Mouse (Mus musculus) right cerebral cortex, postnatal 10 days (tissue): Measurements from ENCODE around the gene Pfkm.

Experiments
- DNase-seq, 2 experiments: peaks; one replicate each; pipeline ENCODE4 v3.0.0; 2021; ENCODE audit warnings: low spot score in 2 of 2

Pfkm gene

DNA sequence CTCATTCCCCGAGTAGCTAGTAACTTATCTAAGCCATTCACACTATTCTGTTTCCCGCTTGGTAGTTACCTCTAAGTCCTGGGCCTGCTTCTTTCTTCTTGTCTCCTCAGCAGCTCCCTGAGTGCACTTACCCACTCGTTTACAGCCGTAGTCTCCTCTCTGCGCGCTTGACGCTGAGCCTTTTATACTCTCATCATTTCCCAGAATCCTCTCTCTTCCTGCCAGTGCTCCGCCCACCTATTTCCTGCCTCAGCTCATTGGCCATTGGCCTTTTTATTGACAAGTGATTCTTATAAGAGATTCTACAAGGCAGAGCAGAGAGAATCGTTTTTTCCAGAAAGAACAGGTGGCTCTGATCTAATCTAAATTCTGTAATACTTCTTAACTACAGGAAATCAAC, 6.1 kb downstream of the Pfkm start:
- no peak for DNase-seq

DNA sequence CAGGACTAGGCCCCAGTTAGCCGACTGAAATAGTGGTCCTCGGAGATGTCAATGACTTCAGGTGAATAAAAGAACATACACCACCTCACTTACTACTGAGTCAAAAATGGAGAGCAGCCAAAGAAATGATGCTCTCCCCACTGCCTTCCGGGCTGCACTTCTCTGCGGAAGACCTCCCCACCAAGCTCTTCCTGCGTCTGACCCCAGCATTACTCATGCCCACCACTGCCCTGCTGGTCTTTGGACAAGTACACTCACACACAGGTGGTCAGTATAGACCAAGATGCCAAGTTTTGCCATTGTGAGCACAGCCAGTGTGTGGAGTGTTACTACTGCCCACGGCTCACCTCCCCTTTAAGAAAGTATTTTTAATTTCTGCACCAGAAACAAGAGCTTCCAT, 10.0 kb downstream of the Pfkm start:
- DNase-seq = no peak

DNA sequence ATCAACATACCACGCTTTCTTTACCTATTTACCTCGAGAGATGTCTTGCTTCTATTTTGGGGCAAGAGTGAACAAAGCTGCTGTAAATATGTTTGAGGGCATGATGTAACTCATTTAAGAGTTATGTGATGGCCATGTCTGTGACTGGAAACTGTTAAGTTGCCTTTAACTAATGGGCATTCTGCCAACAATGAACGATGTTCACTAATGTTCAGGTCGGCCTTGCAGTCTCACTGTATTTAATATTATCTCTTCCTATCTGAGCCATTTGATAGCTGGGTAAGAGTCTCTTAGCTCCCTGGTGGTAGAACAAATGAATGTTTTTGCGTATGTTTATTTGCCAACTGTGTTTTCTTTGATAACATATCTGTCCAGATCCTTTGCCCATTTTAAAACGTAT, 14.1 kb downstream of the Pfkm start:
- no peak for DNase-seq

DNA sequence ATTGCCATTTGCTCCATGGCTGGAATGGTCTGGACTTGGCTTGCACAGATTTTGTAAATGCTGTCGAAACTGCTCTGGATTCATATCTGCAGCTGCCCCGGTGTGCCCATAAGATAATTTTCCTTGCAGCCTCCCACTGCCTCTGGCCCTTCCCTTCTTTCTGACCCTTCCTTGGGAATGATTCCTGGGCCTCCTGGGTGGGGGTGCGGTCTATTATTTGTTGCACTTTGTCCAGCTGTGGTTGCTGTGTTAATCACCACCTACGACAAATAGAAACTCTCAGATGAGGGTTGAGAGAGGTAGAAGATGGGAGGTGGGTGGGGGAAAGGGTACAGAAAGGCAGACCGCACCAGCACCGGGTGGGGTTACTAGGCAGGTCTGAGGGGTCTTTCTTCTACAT, 14.8 kb downstream of the Pfkm start:
- no peak for DNase-seq

DNA sequence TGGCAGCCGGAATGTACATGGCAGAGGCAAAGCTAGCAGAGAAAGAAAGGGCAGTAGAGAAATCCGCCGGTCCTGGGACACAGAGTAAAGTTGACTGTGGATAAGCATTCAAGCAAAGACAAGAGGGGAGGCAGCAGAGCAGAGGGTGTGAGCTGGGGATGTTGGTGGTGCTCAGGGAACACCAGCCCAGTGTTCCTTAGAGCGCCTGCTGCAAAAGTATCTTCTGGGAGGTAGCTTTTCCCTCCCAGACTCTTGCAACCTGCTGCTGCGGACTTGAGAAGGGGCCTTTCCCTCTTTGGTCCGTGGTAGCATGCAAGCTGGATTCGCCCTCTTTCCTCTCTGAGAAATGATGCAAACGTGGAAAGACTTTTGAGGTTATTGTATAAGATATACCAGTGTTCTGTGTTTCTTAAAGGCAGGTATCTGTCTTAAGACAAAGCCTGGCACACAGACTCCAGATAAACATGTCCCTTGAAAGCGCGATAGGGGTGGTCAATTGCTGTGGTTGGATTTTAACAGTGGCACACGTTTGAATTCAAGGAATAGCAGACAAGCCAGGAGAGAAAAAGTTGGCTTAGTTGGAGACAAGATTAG, 15.4 kb downstream of the Pfkm start:
- no peak for DNase-seq

DNA sequence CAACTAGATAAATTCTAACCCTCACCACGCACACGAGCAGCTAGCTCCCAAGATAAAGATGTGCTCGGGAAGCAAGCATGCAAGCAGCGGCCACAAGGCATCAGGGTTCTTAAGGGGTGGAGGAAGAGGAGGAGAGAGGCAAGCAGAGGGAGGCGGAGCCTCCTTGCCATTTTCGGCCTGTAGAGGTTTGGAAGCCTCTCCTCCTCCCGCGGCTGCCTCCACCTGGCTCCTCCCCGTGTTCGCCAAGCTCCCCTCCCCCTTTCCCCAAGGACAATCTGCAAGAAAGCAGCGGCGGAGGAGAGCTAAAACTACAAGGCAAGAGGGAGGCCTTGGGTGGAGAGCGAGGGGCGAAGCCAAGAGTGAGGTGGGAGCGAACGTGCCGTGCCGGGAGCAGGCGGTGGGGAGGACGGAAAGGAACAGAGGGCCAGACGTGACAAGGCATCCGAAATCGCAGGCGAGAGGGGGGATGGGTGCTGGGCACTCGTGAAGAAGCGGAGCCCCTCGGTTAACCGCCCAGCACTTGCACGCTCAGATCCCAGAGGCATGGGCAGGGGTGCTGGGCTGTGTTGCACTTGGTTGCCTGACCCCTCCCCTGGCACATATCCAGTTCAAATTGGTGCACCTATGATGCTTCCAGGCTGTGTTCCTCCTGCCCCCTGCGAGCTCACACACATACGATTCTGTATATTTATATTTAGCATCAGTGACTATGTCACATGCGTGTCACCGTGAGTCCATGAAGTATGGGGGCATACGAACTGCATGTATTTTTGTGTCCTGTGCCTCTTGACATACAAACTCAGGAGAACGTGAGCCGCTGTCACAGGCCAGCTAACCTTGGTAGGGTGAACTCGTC, 16.1 kb downstream of the Pfkm start:
- DNase-seq = peak; percentile 93 to 94

DNA sequence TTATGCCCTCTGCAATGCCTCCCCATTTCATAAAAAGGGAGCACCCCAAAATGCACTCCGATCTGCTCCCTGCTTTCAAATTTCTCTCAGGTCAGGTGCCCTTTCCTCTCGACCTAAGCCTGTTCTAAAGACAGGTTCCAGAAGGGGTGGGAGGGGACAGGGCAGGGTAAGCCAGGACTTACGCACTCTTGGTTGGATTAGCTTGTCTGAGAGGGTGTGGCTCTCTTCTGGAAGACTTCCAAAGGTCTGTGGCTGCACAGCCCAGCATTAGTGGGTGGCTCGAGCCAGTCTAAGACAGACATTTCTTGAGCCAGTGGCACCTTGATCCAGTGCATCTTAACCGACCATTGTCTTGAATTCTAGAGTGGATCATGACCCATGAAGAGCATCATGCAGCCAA, 19.4 kb downstream of the Pfkm start:
- DNase-seq = no peak

DNA sequence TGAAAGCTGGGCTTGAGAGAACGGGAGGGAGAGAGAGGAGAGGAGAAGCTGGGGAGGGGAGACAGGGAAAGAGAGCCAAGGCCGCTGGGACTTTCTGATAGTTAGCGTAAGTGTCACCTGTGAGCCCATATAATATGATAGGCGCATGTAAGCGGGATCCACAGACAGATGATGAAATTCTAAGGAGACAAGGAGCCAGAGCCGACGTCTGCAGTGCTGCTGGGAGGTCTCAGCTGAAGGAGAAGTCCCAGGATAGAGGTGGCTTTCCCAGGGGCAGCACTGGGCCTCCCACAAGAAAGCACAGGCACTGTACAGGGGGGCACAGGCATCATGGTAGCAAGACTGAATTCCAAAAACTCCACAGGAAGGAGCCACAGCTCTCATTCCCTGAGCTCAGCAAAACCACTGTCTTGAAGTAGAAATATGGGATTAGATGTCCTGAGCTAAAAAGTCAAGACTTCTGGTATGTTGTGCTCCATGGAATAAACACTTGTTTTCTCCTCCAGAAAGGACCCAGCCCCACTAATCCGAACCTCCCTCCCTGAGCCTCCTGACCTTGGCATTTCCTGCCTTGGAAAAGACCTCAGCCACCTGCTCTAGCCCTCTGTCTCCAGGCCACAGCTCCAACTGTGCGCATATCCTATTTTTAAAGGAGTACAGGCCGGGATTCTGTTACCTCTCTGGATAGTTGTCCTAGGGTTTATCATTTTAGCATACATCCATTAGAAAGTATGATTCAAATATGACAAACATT, 21.9 kb downstream of the Pfkm start:
- DNase-seq = no peak

DNA sequence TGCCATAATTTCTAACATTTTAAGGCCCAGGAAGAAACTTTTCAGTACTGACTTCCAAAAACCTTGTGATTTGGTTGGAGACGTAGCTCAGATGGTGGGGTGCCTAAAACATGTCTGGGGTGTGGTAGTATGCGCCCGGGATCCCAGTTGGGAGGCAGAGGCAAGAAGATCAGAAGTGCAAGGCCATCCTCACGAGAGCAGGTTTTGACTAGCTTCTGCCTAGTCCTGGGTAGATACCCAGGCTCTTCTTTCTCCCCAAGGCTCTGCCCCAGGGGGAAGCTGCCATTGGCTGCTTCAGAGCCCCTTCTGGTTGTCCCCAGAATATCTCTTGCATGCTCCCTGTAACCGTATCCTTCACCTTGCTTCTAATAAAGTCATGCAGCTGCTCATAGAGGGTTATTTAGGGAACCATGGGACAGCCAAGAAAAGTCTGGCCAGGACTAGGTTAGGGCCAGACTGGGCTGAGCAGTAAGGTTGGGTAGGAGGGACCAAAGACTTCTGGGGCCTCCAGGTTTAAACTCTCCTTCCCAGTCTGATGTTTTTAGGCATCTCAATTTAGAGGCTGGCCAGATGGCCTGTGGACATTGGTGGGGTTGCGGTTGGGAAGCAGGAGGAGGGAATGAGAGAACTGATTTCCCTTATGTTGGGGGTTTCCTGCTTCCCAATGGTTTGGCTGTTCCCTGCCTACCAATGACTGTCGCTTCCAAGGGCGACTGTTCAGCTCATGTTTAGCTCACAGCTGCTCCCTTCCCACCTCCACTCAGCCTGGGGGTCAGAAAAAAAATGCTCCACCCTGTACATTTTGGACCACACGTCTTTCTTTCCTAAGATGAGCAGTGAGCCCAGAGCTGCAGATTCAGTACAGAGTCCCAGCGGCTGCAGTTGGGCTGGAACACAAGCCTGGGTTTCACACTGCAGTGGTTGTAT, 22.7 kb downstream of the Pfkm start:
- DNase-seq = no peak

DNA sequence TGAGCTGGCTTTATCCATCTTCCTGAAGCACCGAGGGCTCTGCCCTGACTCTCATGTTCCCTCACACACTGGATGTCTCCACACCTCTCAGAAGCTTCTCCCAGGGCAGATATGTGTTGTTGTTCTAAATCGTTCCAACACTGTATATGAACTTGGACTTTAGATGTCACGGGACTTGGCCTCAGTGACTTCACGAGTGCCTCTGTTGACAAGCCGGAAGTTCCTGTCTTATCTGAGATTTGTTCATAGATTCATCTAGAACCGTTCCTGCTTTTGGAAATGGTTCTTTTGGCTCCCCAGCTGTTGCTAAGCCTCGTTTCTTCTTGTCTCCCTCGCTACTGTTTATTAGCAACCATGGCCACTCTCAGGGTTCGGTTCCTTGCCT, 23.4 kb downstream of the Pfkm start:
- no peak for DNase-seq

DNA sequence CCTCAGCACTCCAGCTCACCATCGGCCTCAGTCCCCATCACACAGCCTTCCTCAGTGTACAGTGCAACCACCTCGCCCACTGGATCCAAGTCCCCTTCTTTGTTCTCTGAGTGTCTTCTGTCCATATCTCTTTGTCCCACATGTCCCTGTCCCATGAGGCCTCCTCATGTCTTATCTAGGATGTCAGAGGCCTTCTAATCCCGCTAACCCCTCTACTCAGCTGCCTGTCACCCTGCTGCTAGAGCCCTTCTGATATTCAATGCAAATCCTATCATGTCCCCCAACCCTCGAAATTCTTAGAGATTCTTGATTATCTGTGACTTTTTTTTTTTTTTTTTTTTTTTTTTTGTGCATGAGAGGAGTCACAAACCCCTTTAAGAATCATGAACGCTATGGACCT, 23.9 kb downstream of the Pfkm start:
- DNase-seq = no peak

DNA sequence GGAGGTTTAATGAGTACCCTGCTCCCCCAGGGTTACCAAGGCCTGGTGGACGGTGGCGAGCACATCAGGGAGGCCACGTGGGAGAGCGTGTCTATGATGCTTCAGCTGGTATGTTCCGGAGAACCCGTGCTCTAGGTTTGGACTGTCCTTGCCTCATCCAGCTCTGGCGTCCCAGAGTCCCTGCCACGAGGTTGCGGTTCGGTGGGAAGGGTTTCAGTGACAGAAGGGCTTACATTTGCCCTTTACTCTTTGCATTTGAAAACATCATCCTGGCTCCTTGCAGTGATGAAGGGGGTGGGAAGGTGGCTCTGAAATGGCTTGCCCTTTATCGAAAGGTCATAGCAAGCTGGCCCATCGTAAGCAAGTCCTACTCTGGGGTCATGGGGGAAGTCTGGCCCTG, 27.0 kb downstream of the Pfkm start:
- DNase-seq = no peak

DNA sequence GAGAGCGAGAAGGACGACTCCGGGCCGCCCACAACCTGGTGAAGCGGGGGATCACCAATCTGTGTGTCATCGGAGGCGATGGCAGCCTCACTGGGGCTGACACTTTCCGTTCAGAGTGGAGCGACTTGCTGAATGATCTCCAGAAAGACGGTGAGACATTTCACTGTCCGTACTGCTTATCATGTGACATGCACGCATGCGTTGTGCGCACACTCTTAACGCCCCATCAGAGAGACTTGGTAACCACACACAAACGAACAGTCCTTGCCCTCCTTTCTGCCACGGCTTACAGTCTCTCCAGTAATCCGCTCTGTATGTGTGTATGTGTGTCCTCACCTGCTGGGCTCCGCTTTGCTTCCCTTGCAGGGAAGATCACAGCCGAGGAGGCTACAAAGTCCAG, 28.4 kb downstream of the Pfkm start:
- DNase-seq = no peak

DNA sequence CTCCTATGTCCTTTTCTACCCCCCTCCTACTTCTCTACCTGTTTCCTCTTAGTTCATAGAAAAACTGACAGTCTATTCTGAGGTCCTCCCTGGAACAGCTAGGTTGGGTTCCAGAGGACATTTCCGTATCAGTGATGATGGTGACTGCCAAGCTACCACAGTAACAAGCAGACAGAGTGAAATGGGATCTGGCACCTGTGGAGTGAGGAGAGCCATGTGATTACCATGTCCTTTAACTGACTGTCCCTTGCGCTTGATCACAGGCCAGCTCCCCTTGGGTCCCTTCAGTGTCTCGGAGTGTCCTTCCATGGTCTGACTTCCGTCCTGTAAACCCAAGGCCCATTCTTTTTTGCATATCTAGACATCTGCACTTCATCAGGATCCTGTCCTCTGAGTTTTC, 38.6 kb downstream of the Pfkm start:
- no peak for DNase-seq

DNA sequence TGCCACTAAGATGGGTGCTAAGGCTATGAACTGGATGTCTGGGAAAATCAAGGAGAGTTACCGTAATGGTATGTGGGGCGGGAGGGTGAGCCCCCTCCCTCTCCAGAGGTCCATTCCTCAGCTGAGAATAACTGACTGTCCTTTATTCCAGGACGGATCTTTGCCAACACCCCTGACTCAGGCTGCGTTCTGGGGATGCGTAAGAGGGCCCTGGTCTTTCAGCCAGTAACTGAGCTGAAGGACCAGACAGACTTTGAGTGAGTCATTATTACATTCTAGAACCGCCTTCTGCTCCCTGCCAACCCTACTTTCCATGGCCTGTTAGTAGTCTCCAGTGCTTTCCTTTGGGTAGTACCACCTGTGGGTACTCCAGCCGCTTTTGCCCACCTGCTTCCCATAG, 39.1 kb downstream of the Pfkm start:
- DNase-seq = no peak

DNA sequence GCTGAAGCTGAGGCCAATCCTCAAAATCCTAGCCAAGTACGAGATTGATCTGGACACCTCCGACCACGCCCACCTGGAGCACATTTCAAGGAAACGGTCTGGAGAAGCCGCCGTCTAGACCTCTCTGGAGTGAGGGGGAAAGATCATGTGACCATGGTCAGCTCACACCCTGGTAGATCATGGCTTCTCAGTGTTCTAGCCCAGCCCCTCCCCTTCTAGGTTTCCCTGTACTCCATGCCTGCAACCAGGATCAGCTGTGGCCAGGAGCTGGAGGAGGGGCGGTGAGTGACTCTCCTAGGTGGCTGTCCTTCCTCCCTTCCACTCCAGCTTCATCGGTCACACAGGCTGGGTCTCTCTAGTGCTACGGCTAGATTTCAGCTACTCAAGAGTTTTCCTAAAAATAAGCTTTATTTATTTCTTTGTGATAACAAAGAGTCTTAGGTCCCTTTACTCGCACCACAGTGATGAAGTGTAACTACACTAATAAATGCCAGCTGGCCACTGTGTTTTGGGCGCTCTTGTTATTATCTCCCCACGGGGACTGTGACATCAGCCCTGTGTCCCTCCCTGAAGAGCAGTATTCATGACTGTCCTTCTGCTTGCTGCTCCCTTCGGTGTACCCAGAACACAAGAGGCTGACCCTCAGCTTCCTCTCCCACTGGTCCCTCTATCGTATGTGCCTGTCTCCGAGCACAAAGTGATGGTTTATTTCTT, 39.7 kb downstream of the Pfkm start:
- no peak for DNase-seq

DNA sequence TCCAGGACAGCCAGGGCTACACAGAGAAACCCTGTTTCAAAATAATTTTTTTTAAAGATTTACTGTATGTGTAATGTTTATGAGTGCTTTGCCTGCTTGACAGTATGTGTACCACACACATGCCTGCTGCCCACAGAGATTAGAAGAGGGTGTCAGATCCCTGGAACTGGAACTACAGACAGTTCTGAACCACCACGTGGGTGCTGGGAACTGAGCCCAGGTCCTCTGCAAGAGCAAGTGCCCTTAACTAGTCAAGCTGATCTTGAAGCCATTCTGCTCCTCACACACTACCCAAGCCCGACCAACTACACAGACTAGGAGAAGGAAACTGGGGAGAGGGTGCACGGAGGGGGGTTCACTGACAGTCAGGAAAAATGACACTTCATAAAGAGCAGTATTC, 41.1 kb downstream of the Pfkm start:
- DNase-seq = no peak

DNA sequence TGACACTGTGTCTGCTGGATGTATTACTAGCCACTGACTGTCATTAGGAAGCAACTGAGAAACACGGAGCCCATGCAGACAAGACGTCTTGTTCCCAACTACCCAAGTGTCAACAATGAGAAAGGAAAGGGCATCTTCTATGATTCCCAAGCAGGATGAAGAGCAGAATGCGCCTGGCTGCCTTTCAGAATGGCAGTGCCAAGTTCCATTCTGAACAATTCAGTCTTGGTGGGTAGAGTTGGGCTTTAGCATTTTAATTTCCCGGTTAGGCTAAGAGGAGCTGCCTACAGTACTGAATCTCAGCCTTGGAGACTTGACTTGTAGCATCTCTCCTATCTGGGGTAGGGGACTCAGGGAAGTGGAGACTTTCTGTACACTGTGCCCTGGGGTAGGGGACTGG, 41.6 kb downstream of the Pfkm start:
- DNase-seq = peak; percentile 65 to 71

DNA sequence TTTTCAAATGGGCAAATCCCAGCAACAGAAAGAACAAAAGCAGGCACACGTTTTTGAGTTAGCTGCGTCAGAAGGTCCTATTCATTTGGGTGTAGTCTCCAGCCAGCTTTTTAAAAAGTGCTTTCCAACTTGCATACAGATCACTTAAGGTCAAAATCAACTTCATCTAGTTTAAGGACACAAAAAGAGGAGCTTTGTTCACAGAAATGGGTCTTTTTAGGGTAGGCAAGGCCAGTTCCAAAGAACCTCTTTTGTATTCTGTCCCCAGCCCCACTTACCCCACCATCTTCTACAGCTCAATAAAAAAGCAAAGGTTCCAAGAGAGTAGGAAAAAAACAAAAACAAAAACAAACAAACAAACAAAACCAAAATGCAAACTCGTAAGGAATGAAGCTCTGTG, 42.3 kb downstream of the Pfkm start:
- DNase-seq = no peak

DNA sequence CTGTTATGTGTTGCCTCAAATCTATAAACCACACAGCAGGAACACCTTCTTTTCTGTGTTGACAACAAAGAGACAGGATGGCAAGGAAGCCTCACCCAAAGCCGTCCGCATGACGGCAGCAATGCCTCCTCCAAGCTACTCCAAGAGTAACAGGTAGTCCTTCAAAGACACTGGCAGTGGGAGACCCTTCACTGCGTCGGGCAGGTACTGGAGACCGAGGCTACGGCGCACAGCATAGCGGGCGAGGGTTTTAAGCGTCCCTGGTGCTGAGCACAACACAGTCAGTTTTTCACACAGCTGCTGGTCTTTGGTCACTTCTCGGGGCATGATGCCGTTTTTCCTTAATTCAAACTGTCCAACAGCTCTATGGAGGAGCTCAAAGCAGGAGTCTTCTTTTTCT, 43.3 kb downstream of the Pfkm start:
- no peak for DNase-seq

DNA sequence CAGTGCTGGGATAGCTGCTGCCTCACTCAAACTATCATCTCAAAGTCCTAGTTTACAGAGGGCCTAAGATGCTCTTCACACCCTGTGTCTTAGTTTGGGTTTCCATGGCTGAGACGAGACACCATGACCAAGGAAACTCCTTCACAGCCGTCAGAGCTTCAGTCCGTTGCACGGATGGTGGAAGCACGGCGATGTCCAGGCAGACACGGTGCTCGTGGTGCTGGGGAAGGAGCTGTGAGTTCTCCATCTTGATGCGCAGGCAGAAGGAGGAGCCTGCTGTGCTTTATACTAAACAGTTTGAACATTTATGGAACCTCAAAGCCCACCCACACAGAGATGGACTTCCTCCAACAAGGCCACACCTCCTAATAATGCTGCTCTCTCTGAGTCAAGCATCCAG, 44.5 kb downstream of the Pfkm start:
- no peak for DNase-seq
